Mouse (Mus musculus): Measurements from ENCODE around the gene Cln5. TPM values are rescaled to one million over a fixed set of nuclear protein-coding genes. Genes with fewer than 3 reads are reported as not detected.
A peak's percentile ranks its signal among the peaks of the same experiment; 100 is the strongest.

Gene Cln5
- polyA plus RNA-seq, 1 experiment from 2014 or later = 21.9 TPM

GRCm38 (mm10) chr14:103065294-103066167, 4.5 kb upstream of the Cln5 start:
- Histone ChIP-seq H3K4me1 (replicated peaks; ENCODE audit: control insufficient read depth, insufficient read depth) (no peaks in the 10 kb centered on the region), H3K4me2 (replicated peaks; ENCODE audit: low read depth) (no peak overlapping the region), H3K27ac (replicated peaks) (no peak overlapping the region), H3K9me3 (ENCODE audit: control insufficient read depth, low read length) (no peaks in the 10 kb centered on the region), H3K9ac (ENCODE audit: low read length) (no peak overlapping the region), H3K4me3 (ENCODE audit: low read depth, low read length) (no peak overlapping the region), H3K36me3 (ENCODE audit: control insufficient read depth, insufficient read depth, low read length) (no peaks in the 10 kb centered on the region), H3K27me3 (ENCODE audit: control insufficient read depth, insufficient read depth, low read length) (no peaks in the 10 kb centered on the region)
- ATAC-seq (ENCODE audit: low FRiP score, low TSS enrichment) (no peak), DNase-seq (ENCODE audit: low spot score) (peak; percentile 72)
- WGBS = 11% methylated on average over 10 of the region's 10 CpGs
- TF ChIP-seq CTCF (IDR thresholded peaks at IDR 0.05; ENCODE audit: low read depth) (peak; percentile 83), EP300 (optimal IDR thresholded peaks at IDR 0.05) (no peak)

- Histone ChIP-seq H3K27ac (replicated peaks) (peak overlapping the region; percentile 94), H3K4me1 (replicated peaks; ENCODE audit: control insufficient read depth, insufficient read depth) (no peaks in the 10 kb centered on the region), H3K27me3 (ENCODE audit: control insufficient read depth, insufficient read depth, low read length) (no peaks in the 10 kb centered on the region), H3K4me3 (ENCODE audit: low read depth, low read length) (peak overlapping the region; percentile 73), H3K36me3 (ENCODE audit: control insufficient read depth, insufficient read depth, low read length) (peaks cover 2% of the 10 kb centered on the region; the same call in 1 of the 2 replicates), H3K9me3 (ENCODE audit: control insufficient read depth, low read length) (no peaks in the 10 kb centered on the region), H3K4me2 (replicated peaks; ENCODE audit: low read depth) (peak overlapping the region; percentile 96), H3K9ac (ENCODE audit: low read length) (peak overlapping the region; percentile 79; the same call in 1 of the 2 replicates)
- ATAC-seq (ENCODE audit: low FRiP score, low TSS enrichment) (no peak), DNase-seq (ENCODE audit: low spot score) (no peak)
- no peak for TF ChIP-seq EP300 (optimal IDR thresholded peaks at IDR 0.05)
- TF ChIP-seq CTCF (IDR thresholded peaks at IDR 0.05; ENCODE audit: low read depth) = no peak
- WGBS = 15% methylated on average over 12 of the region's 12 CpGs
These were observed 552 bp upstream of the Cln5 start for GRCm38 (mm10) chr14:103069465-103069863.

GRCm38 (mm10) chr14:103070790-103071189, 774 bp downstream of the Cln5 start:
- TF ChIP-seq EP300 (optimal IDR thresholded peaks at IDR 0.05) (no peak), CTCF (IDR thresholded peaks at IDR 0.05; ENCODE audit: low read depth) (no peak)
- Histone ChIP-seq H3K4me2 (replicated peaks; ENCODE audit: low read depth) (peak overlapping the region; percentile 96), H3K27ac (replicated peaks) (peak overlapping the region; percentile 94), H3K9me3 (ENCODE audit: control insufficient read depth, low read length) (no peaks in the 10 kb centered on the region), H3K27me3 (ENCODE audit: control insufficient read depth, insufficient read depth, low read length) (no peaks in the 10 kb centered on the region), H3K9ac (ENCODE audit: low read length) (peak overlapping the region; percentile 79), H3K36me3 (ENCODE audit: control insufficient read depth, insufficient read depth, low read length) (peaks cover 9% of the 10 kb centered on the region; the same call in 1 of the 2 replicates), H3K4me3 (ENCODE audit: low read depth, low read length) (peak overlapping the region; percentile 73), H3K4me1 (replicated peaks; ENCODE audit: control insufficient read depth, insufficient read depth) (no peaks in the 10 kb centered on the region)
- 0 out of 2 replicates have a peak, but pooled peaks have one; percentile 2 for ATAC-seq (ENCODE audit: low FRiP score, low TSS enrichment)
- WGBS = 2% methylated on average over 10 of the region's 10 CpGs
- DNase-seq (ENCODE audit: low spot score) = peak; percentile 24

GRCm38 (mm10) chr14:103071471-103071870, 1.5 kb downstream of the Cln5 start:
- DNase-seq (ENCODE audit: low spot score) = no peak
- Histone ChIP-seq H3K4me3 (ENCODE audit: low read depth, low read length) (no peak overlapping the region), H3K9me3 (ENCODE audit: control insufficient read depth, low read length) (no peaks in the 10 kb centered on the region), H3K27ac (replicated peaks) (no peak overlapping the region), H3K9ac (ENCODE audit: low read length) (no peak overlapping the region), H3K4me1 (replicated peaks; ENCODE audit: control insufficient read depth, insufficient read depth) (no peaks in the 10 kb centered on the region), H3K27me3 (ENCODE audit: control insufficient read depth, insufficient read depth, low read length) (no peaks in the 10 kb centered on the region), H3K36me3 (ENCODE audit: control insufficient read depth, insufficient read depth, low read length) (peaks cover 9% of the 10 kb centered on the region; the same call in 1 of the 2 replicates), H3K4me2 (replicated peaks; ENCODE audit: low read depth) (no peak overlapping the region)
- WGBS = 91% methylated on average over 12 of the region's 12 CpGs
- ATAC-seq (ENCODE audit: low FRiP score, low TSS enrichment) = no peak
- TF ChIP-seq CTCF (IDR thresholded peaks at IDR 0.05; ENCODE audit: low read depth) (no peak), EP300 (optimal IDR thresholded peaks at IDR 0.05) (no peak)

GRCm38 (mm10) chr14:103072731-103073130, 2.7 kb downstream of the Cln5 start:
- Histone ChIP-seq H3K9me3 (ENCODE audit: control insufficient read depth, low read length) (no peaks in the 10 kb centered on the region), H3K27ac (replicated peaks) (no peak overlapping the region), H3K4me1 (replicated peaks; ENCODE audit: control insufficient read depth, insufficient read depth) (no peaks in the 10 kb centered on the region), H3K36me3 (ENCODE audit: control insufficient read depth, insufficient read depth, low read length) (peaks cover 9% of the 10 kb centered on the region; the same call in 1 of the 2 replicates), H3K4me3 (ENCODE audit: low read depth, low read length) (no peak overlapping the region), H3K27me3 (ENCODE audit: control insufficient read depth, insufficient read depth, low read length) (no peaks in the 10 kb centered on the region), H3K9ac (ENCODE audit: low read length) (no peak overlapping the region), H3K4me2 (replicated peaks; ENCODE audit: low read depth) (no peak overlapping the region)
- DNase-seq (ENCODE audit: low spot score) (no peak), ATAC-seq (ENCODE audit: low FRiP score, low TSS enrichment) (no peak)
- 93% methylated on average over 4 of the region's 4 CpGs for WGBS
- TF ChIP-seq EP300 (optimal IDR thresholded peaks at IDR 0.05) (no peak), CTCF (IDR thresholded peaks at IDR 0.05; ENCODE audit: low read depth) (no peak)

- H3K4me1 ChIP-seq (replicated peaks; ENCODE audit: control insufficient read depth, insufficient read depth) = no peaks in the 10 kb centered on the region
- H3K27me3 ChIP-seq (ENCODE audit: control insufficient read depth, insufficient read depth, low read length) = no peaks in the 10 kb centered on the region
- peaks cover 9% of the 10 kb centered on the region; the same call in 1 of the 2 replicates for H3K36me3 ChIP-seq (ENCODE audit: control insufficient read depth, insufficient read depth, low read length)
- H3K4me3 ChIP-seq (ENCODE audit: low read depth, low read length) = no peak overlapping the region
- 95% methylated on average over 8 of the region's 8 CpGs for WGBS
- DNase-seq (ENCODE audit: low spot score) (no peak), ATAC-seq (ENCODE audit: low FRiP score, low TSS enrichment) (no peak)
- H3K27ac ChIP-seq (replicated peaks) = no peak overlapping the region
- H3K9me3 ChIP-seq (ENCODE audit: control insufficient read depth, low read length) = no peaks in the 10 kb centered on the region
- no peak overlapping the region for H3K9ac ChIP-seq (ENCODE audit: low read length)
- H3K4me2 ChIP-seq (replicated peaks; ENCODE audit: low read depth) = no peak overlapping the region
- no peak for TF ChIP-seq CTCF (IDR thresholded peaks at IDR 0.05; ENCODE audit: low read depth)
- no peak for TF ChIP-seq EP300 (optimal IDR thresholded peaks at IDR 0.05)
These were observed 3.8 kb downstream of the Cln5 start for GRCm38 (mm10) chr14:103073825-103074224.
